Mouse (Mus musculus): ENCODE results near the gene Wdcp.
A peak's percentile ranks its signal among the peaks of the same experiment; 100 is the strongest.

DNA sequence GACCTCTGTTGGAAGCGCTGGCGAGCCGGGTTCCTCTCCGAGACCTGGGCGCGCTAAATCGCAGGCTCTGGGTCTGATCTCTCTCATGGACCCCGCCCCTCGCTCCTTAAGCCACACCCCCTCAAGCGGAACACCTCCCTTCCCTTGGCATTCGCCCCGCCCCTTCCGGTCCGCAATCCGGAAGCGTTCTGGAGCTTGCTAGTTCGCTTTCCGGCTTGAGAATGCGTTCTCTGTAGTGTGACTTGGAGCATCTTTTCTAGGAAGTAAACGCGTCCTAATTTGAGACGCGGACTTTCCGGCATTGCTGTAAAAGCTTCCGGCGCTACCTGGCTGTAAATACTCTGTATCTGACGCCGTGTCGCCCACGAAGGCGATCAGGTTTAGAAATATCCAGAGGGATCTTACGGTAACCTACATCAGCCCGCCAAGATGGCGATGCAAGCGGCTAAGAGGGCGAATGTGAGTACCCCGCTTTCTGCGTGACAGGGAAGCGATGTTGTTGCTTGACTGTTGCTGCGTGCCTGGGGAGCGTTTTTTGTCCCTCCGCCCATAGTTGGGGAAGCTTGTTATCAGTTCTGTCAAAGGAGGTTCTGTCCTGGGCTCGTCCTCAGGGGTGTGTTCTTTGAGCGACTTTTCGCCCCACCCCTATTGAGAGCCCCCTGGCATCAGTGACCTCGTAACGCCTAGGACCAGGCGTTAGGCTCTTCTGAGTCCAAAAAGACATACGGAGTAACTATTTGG, 25.6 kb upstream of the Wdcp start, which contains the start of gene Sf3b6:
- peak; percentile 74 for TF ChIP-seq POLR2A (IDR thresholded peaks at IDR 0.05; ENCODE audit: control insufficient read depth, low read depth, low read length)
- TF ChIP-seq CTCF (IDR thresholded peaks at IDR 0.05; ENCODE audit: control insufficient read depth, insufficient read depth, insufficient replicate concordance, low read depth, low read length) = no peak
